Mouse (Mus musculus): ENCODE results near the gene Zswim7.

Zswim7 gene

DNA sequence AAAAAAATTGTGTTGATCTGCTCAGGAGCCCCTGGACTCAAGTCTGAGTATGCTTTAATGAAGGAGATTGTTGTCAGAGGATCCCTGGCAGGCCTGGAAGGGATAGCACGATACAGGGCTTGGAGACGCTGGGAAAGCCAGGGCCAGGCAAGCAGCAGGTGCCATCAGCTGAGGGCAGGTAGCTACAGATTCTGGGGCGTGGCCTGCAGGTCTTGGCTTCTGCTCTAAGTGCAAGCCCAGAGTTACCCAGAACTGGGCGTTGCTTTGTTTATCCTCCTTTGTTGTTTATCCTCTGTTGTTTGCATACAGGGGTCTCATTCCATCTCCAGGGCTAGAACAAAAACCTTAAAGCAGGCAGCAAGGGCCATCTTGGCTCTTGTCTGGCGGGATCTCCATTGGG lies 27.8 kb downstream of the Zswim7 start:
- no peak for DNase-seq (ENCODE audit: low read depth)

DNA sequence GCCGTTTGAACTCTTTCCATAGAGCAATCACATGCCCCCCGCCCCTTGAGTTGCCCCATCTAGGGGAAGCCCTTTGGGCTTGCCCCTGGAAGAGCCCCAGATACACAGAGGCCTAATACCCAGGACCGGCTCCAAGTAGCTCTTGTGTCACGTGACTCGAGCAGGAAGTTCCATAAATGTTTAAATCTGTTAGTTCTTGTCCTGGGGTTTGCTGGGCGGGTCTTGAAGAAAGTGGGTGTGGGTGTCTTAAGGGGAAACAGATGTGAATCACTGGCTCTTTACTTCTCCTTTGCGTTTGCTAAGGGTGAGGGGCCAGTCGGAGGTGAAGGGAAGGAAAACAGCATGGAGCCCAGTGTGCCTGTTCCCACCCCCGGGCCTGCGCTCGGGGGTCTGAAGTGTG lies 30.1 kb downstream of the Zswim7 start:
- DNase-seq (ENCODE audit: low read depth) = no peak

DNA sequence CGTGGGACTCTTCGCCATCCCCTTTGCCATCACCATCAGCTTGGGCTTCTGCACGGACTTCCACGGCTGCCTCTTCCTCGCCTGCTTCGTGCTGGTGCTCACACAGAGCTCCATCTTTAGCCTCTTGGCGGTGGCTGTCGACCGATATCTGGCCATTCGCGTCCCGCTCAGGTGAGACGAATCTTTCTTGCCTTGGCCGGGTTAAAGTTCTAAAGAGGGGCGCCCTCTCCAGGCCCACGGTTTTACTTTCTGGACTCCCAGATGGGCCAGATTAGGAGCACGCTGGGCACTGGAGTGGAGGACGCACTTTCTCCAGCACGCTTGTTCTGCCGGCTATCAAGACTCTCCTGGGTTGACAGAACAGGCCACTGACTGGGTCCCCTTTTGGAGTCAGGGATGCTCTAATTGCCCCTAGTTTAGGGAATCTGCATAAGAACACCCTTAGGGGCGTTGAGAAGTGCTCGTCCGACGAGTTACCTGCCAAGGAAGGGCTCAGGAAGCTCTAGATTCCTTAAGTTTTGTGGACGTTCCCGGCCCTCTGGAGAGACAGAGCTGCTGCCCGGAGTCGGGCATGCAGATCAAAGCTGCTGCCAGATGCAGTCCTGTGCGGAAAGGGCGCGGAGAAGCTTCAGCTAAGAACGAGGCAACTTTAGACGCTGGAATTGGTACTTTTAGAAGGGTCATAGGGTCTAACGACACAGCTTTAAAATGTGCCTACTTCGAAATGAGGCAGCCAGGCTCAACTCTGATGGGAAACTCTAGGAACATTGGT lies 31.7 kb downstream of the Zswim7 start:
- no peak for DNase-seq (ENCODE audit: low read depth)

DNA sequence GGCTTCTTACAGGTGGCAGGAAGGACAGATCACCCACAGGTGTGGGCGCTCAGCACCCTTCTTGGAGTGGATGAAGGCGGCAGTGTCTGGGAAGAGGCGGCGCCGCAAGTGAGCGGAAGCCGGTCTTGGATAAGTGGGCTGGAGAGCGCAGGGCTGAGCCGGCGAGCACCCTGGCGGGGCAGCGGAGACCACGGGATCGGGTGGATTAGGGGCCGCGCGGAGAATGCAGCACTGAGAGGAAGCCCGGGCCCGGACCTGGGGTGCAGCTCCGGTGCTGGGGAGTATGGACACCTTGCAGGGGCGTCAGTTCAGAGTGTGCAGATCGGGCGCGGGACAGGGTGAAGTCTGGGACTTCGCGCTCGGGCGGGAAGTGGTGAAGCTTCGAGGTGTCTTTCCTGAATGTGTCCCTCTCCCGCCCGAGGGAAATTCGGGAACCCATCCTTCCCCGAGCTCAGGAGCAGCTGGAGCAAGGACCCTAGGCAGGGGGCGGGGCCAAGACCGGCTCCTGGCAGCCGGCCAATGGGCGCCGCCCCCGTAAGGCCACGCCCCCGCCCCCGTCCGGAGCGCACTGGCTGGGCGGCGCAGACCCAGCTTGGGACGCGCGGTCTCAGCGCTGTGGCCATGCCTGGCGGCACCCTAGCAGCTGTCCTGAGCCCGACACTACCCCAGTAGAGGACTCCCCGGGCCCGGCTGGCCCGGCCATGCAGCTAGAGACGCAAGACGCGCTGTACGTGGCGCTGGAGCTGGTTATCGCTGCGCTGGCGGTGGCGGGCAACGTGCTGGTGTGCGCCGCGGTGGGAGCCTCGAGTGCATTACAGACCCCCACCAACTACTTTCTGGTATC lies 32.6 kb downstream of the Zswim7 start, which contains the start of gene Adora2b:
Adora2b (plus strand) TSS at position 584 of the 844 bp plus-strand sequence.
- DNase-seq (ENCODE audit: low read depth) = peak; percentile 20

DNA sequence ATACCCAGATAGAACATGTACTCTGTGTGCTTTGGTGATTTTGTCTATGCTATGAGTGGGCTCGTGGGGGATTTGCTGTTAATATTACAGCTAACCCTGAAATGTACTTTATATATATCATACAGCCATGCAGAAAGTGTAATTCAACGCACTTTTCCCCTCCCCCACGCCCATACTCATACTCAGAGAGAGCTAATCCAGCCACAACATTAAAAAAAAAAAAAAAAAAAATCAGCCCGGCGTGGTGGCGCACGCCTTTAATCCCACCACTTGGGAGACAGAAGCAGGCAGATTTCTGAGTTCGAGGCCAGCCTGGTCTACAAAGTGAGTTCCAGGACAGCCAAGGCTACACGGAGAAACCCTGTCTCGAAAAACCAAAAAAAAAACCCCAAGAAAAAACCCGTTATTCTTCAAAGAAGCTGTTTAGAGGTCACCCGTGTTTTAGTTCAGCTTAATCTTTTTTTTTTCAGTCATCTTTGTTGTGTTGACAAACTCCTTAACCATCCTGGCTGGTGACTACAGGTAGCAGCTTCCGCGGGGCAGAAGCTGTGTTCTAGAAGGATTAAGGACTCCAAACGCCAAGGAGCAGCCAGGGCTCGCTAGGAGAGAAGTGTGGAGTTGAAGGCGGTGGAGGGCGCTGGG lies 33.3 kb downstream of the Zswim7 start:
- DNase-seq (ENCODE audit: low read depth) = no peak

DNA sequence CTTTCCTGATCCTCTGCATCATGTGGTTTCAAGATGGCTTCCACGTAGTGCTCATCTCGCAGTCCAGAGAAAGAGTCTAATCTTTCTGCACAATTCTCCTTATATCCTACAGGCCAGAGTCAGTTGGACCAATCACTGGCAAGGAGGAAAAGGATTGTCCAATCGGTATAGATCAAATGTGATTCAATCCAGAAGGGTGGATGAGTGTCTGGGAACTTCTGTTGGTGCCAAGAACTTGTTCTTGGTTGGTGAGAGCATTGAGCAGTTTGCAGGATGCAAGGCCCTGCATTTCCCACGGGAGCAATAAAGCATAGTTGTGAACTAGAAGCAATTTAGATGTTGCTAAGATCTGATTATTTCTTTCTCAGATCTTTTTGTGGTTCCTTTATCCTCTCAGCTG lies 36.7 kb downstream of the Zswim7 start:
- no peak for DNase-seq (ENCODE audit: low read depth)

DNA sequence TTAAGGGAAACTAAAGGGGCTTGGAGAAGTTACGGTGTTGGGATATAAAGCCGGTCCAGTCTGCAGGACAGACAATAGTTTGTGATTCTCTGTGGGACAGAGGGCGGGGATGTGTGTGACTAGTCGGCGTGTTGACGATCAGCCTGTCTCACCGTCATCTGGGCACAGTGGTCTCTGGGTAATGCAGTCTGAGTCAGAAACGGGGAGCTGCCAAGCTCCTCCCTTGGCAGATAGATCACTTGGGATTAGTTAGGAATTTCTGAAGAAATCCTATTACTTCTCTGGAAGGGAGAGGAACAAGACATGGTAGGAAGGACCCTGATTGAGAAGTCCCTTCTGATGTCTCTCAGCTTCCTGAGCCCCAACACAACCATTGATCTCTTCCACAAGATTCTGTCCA lies 37.3 kb downstream of the Zswim7 start:
- no peak for DNase-seq (ENCODE audit: low read depth)

DNA sequence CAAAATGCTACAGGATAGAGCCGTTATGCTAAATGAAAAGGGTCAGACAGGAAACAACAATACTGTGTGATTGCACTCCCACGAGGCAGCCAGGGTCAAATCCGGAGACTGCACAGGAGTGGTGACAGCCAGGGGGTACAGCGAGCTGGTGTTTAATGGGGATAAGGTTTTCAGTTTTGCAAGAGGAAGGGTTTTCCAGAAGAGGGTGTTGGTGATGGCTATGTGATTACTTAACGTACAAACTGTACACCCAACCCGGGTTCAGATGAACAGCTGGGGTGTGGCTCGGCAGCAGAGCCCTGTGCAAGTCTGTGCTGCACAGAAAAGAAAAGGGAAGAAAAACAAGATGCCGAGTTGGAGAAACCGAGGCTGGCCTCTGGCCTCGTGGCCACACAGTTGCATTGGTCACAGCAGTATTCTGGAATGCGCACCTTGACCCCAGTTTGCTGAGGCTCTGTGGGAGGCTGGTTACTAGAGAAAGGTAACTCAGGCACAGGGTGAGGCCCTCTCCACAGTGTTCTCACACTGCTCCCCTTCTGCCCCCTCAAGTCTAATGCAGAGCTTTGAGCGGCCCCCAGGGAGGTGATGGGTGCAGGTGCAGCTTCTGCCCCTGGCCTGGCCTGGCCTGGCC lies 40.4 kb downstream of the Zswim7 start:
- no peak for DNase-seq (ENCODE audit: low read depth)

DNA sequence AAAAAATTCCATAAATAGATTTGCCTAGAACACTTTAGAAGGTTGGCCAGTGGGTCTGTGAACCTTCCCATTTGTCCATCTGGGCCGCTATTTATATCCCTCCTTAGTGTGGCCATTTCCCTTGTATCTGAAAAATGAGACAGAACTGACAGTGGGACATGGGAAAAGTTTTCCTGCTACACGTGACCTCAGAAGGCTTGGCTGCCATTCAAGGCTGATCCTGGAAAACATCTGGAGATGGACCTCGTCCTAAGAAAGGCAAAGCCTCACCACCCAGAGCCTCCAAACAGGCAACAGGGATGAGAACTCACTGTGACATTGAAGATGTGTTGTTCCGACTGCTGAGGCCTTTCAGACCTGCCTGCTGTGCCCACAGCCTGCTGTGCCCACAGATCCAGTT lies 56.4 kb downstream of the Zswim7 start:
- no peak for DNase-seq (ENCODE audit: low read depth)

DNA sequence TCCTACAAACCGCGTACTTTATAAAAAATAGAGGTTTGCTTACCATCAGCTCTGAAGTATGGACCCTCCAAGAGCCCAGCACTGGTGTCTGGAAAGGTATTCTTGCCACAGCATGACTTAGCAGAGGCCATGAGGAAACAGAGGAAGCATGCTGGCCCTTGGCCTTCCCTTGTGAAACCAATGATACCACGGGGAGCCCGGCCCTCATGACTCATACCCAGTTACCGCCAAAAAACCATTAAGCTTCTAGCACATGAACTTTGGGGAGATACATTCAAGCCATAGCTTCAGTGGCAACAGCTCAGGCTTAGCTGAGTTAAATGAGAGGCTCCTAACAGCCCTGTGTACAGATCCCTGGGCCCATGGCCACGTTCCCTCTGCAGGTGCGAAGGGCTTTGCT lies 57.2 kb downstream of the Zswim7 start:
- DNase-seq (ENCODE audit: low read depth) = no peak

DNA sequence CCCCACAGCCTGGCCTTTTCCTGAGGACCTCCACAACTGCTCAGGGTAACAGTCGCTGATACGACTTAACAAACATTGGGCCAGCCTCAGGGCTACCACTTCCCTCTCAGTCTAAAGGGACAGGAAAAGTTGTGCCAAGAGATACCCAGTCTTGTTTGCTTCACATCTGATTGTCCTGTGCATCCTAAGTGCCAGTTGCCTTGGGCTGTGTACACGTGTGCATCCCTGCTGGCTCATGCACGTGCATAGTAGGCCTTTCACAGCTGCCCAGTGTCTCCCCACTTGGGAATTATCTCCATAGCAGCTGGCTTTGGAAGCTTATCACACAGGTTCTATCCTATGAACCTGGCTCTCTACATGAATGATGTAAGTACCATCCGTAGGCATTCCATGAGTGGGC lies 57.8 kb downstream of the Zswim7 start:
- DNase-seq (ENCODE audit: low read depth) = no peak

DNA sequence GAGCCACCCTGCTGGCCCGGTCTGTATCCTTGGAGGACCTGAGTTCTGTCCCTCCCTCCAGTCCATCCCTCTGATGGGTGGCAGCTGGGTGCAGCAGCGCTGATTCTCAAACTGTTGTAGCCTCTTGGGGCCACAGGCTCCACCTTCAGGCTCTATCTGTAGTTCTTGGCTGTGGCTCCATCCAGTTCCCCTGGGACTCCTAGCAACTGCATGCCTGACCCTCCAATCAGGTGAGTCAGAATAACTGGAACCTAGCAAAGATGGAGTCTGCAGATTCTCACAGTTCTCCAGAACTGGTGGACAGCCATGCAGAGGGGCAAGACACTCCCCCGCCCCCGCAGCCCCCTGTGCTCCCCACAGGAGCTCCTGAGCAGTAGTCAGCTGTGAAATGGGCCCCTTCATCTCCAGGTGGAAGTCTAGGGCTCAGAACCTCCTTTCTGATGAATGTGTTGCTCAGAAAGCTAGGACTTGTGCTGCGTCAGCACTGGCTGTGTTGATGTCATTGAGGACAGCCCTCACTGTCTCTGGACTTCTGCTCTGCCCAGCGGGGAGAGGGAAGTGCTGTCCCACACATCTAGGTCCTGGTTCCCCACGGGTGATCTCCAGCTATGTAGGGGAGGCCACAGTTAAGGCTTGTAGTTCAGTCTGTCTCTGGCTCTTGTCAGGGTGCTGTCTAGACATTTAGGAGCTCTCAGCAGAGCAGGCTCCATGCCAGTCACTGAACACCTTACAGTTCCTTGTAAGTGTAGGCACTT lies 60.2 kb downstream of the Zswim7 start:
- no peak for DNase-seq (ENCODE audit: low read depth)

DNA sequence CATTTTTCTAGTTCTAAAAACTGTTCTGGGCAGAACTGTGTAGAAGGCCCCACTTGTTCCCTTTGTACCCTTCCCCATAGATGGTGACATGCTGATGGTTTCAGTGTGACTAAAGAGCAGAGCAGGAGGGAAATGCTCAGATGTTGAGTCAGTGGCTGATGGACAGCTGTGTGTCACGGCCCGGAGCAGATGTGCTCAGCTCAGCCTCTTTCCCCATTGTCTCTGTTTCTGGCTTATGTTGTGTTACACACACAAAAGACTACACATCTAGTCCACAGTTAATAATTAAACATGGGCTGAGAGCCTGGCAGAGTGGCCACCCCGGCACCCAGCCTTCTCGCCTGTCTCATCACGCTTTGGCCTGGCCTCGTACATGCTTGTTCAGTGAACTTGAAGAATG lies 63.4 kb downstream of the Zswim7 start:
- no peak for DNase-seq (ENCODE audit: low read depth)
